In genomic region chr3:101105486-101105885, GRCm38 (mm10) we compare ENCODE assay signal across 20 mouse cellular contexts. TPM values are rescaled to one million over a fixed set of nuclear protein-coding genes. Genes with fewer than 3 reads are reported as not detected.
DNase-seq lines count a peak whose midpoint lies in the region; ATAC-seq and TF ChIP-seq lines count a peak whose summit lies in the region.
"Had no signal": no experiment of that assay in that cellular context is flagged by ENCODE, and none has a peak within 500 bp of the region (broad histone marks: within the 10 kb centered on the region; RNA-seq: fewer than 3 reads in every experiment).

No protein-coding gene starts in this region.

- no peak overlapping the region for H3K27ac ChIP-seq in heart, embryonic 15.5 days
- no peak overlapping the region for H3K27ac ChIP-seq in midbrain, embryonic 14.5 days (replicated peaks; ENCODE audit: low read depth, low read length)
- H3K27ac ChIP-seq in midbrain, embryonic 10.5 days (replicated peaks), result no peak overlapping the region
- no peak overlapping the region for H3K27ac ChIP-seq in forebrain, postnatal 0 days (ENCODE audit: low read depth, low read length)
- H3K27ac ChIP-seq in lung, postnatal 0 days (ENCODE audit: low read length), result no peak overlapping the region
- H3K27ac ChIP-seq: limb, embryonic 10.5 days had no signal

- no peak for TF ChIP-seq CTCF in forebrain, postnatal 0 days (IDR thresholded peaks at IDR 0.05; ENCODE audit: low read depth)
- no peak for TF ChIP-seq CTCF in lung, postnatal 0 days (IDR thresholded peaks at IDR 0.05)

- TF ChIP-seq EP300 in lung, postnatal 0 days (IDR thresholded peaks at IDR 0.05), result no peak

- peaks cover 63% of the 10 kb centered on the region for H3K4me1 ChIP-seq in heart, embryonic 15.5 days (replicated peaks)
- H3K4me1 ChIP-seq in midbrain, embryonic 14.5 days (ENCODE audit: control insufficient read depth, insufficient read depth, low read length), result peaks cover 34% of the 10 kb centered on the region
- H3K4me1 ChIP-seq in midbrain, embryonic 10.5 days, result peaks cover 46% of the 10 kb centered on the region
- peaks cover 21% of the 10 kb centered on the region for H3K4me1 ChIP-seq in forebrain, postnatal 0 days (ENCODE audit: insufficient read depth)
- peaks cover 6% of the 10 kb centered on the region for H3K4me1 ChIP-seq in lung, postnatal 0 days (ENCODE audit: insufficient read depth, low read depth, low read length)

- no peak overlapping the region for H3K4me3 ChIP-seq in heart, embryonic 15.5 days
- no peak overlapping the region for H3K4me3 ChIP-seq in midbrain, embryonic 14.5 days (replicated peaks; ENCODE audit: low read depth, low read length)
- H3K4me3 ChIP-seq in midbrain, embryonic 10.5 days, result no peak overlapping the region
- no peak overlapping the region for H3K4me3 ChIP-seq in forebrain, postnatal 0 days (ENCODE audit: low read depth, low read length)
- H3K4me3 ChIP-seq in lung, postnatal 0 days (ENCODE audit: low read depth, low read length), result no peak overlapping the region
- H3K4me3 ChIP-seq: limb, embryonic 10.5 days had no signal

- no peak for ATAC-seq in heart, embryonic 15.5 days (replicated peaks; ENCODE audit: insufficient number of reproducible peaks, insufficient read depth, low FRiP score, low read depth)
- no peak for ATAC-seq in midbrain, embryonic 14.5 days (ENCODE audit: low FRiP score, low TSS enrichment)
- ATAC-seq in forebrain, postnatal 0 days, result 0 out of 2 replicates have a peak, but pooled peaks have one; percentile 2
- ATAC-seq in lung, postnatal 0 days, result no peak
- ATAC-seq: inflammation-experienced regulatory T-cells, adult 6 months; liver, postnatal 0 days had no signal

- H3K9me3 ChIP-seq in heart, embryonic 15.5 days (replicated peaks), result no peaks in the 10 kb centered on the region
- H3K9me3 ChIP-seq in midbrain, embryonic 14.5 days (ENCODE audit: control insufficient read depth, low read length), result no peaks in the 10 kb centered on the region
- no peaks in the 10 kb centered on the region for H3K9me3 ChIP-seq in midbrain, embryonic 10.5 days (replicated peaks)
- no peaks in the 10 kb centered on the region for H3K9me3 ChIP-seq in forebrain, postnatal 0 days (ENCODE audit: low read length)
- H3K9me3 ChIP-seq in lung, postnatal 0 days (ENCODE audit: low read length), result no peaks in the 10 kb centered on the region
- H3K9me3 ChIP-seq: limb, embryonic 10.5 days had no signal

- no peak overlapping the region; the same call in 1 of the 2 replicates for H3K9ac ChIP-seq in heart, embryonic 15.5 days
- H3K9ac ChIP-seq in midbrain, embryonic 14.5 days (replicated peaks; ENCODE audit: low read length), result no peak overlapping the region
- H3K9ac ChIP-seq in forebrain, postnatal 0 days, result no peak overlapping the region
- no peak overlapping the region for H3K9ac ChIP-seq in lung, postnatal 0 days (replicated peaks; ENCODE audit: low read depth)
- H3K9ac ChIP-seq: liver, postnatal 0 days had no signal

- H3K27me3 ChIP-seq in heart, embryonic 15.5 days, result no peaks in the 10 kb centered on the region
- H3K27me3 ChIP-seq in midbrain, embryonic 14.5 days (ENCODE audit: control insufficient read depth, insufficient read depth, low read length), result no peaks in the 10 kb centered on the region
- peaks cover 18% of the 10 kb centered on the region; the same call in 1 of the 2 replicates for H3K27me3 ChIP-seq in midbrain, embryonic 10.5 days (ENCODE audit: low read depth, poor library complexity, severe bottlenecking)
- H3K27me3 ChIP-seq in forebrain, postnatal 0 days (ENCODE audit: insufficient read depth, low read length), result no peaks in the 10 kb centered on the region
- no peaks in the 10 kb centered on the region for H3K27me3 ChIP-seq in lung, postnatal 0 days (replicated peaks; ENCODE audit: insufficient read depth, low read length)

- WGBS in heart, embryonic 15.5 days, result 65% methylated on average over 11 of the region's 11 CpGs
- WGBS in midbrain, embryonic 14.5 days, result 48% methylated on average over 11 of the region's 11 CpGs
- WGBS in midbrain, embryonic 10.5 days, result 91% methylated on average over 11 of the region's 11 CpGs
- WGBS in forebrain, postnatal 0 days, result 18% methylated on average over 11 of the region's 11 CpGs
- 76% methylated on average over 11 of the region's 11 CpGs for WGBS in lung, postnatal 0 days

- H3K36me3 ChIP-seq in heart, embryonic 15.5 days, result no peaks in the 10 kb centered on the region
- no peaks in the 10 kb centered on the region for H3K36me3 ChIP-seq in midbrain, embryonic 14.5 days (ENCODE audit: control insufficient read depth, insufficient read depth, low read length)
- no peaks in the 10 kb centered on the region for H3K36me3 ChIP-seq in midbrain, embryonic 10.5 days
- no peaks in the 10 kb centered on the region for H3K36me3 ChIP-seq in forebrain, postnatal 0 days (ENCODE audit: insufficient read depth)
- H3K36me3 ChIP-seq in lung, postnatal 0 days (ENCODE audit: insufficient read depth, low read length), result no peaks in the 10 kb centered on the region

- no peak for DNase-seq in heart, adult 18-20 months
- peak; percentile 51 for DNase-seq in midbrain, embryonic 14.5 days
- no peak for DNase-seq in midbrain, embryonic 10.5 days (ENCODE audit: low spot score)
- peak; percentile 37 for DNase-seq in forebrain, postnatal 0 days
- DNase-seq in kidney, postnatal 4 days, result no peak
- DNase-seq in lung, postnatal 0 days (ENCODE audit: low spot score), result no peak
- DNase-seq: adrenal gland, postnatal 36 days; B cell, adult 2 months; cerebellum, adult 18-20 months; cerebellum, postnatal 36 days; gastrocnemius, postnatal 14 days; heart, postnatal 10 days; kidney, adult 9 months; kidney, postnatal 25 days; liver, postnatal 0 days; lung, postnatal 14 days; right cerebral cortex, postnatal 25 days had no signal

- 0 out of 2 replicates have a peak overlapping the region, but pooled peaks have one; percentile 1 for H3K4me2 ChIP-seq in heart, embryonic 15.5 days
- H3K4me2 ChIP-seq in midbrain, embryonic 14.5 days (ENCODE audit: low read length), result peak overlapping the region; percentile 19; the same call in 1 of the 2 replicates
- H3K4me2 ChIP-seq in forebrain, postnatal 0 days (ENCODE audit: low read depth), result peak overlapping the region; percentile 29
- no peak overlapping the region for H3K4me2 ChIP-seq in lung, postnatal 0 days (replicated peaks; ENCODE audit: low read depth, low read length)

RNA-seq across cellular contexts. Expression of gene Ptgfrn, which starts 4.6 kb away (rescaled TPM):
- 5.7 and 6.0 TPM in 2 replicates for polyA plus RNA-seq in heart, embryonic 15.5 days (2015; fragmentation: Nextera tagmentation; extraction: Ambion mirVana)
- 10 to 100 TPM; 19.8 to 21.3 TPM for total RNA-seq in heart, adult 18-20 months (2021)
- polyA plus RNA-seq in midbrain, embryonic 14.5 days (2014; fragmentation: Nextera tagmentation; extraction: Ambion mirVana), result 4.0 and 4.2 TPM in 2 replicates
- 1.9 TPM in 2 replicates for polyA plus RNA-seq in midbrain, embryonic 10.5 days (2016; fragmentation: Nextera tagmentation; extraction: Ambion mirVana)
- total RNA-seq in forebrain, postnatal 0 days (2014; rRNA removed), result 37.7 and 40.2 TPM in 2 replicates
- 2.7 and 3.2 TPM in 2 replicates for polyA plus RNA-seq in forebrain, postnatal 0 days (2015; fragmentation: Nextera tagmentation; extraction: Ambion mirVana)
- polyA plus RNA-seq in lung, postnatal 0 days (2015; fragmentation: Nextera tagmentation; extraction: Ambion mirVana), result 10.2 and 10.5 TPM in 2 replicates

Comparison
In these comparisons a context has a peak if more than half of its experiments do, and no peak if none do; other contexts are left out.
1. DNase-seq: peak in midbrain, embryonic 14.5 days (single experiment) and forebrain, postnatal 0 days (single experiment); none in heart, adult 18-20 months (0 of 2), midbrain, embryonic 10.5 days (single experiment), kidney, postnatal 4 days (0 of 2) and lung, postnatal 0 days (single experiment).